Mouse (Mus musculus) small intestine, adult 2 months (tissue): ENCODE results near the gene Sdccag8. TPM values are rescaled to one million over a fixed set of nuclear protein-coding genes. Genes with fewer than 3 reads are reported as not detected.

ENCODE experiments used
- H3K27ac ChIP-seq: fragments of 200-500 bp; 2 replicates; pipeline ENCODE4 v1.5.1; 2012; ENCODE audit warnings: low read depth, low read length, control low read depth, inconsistent platforms; ENCODE audit not compliant: insufficient read depth
- H3K27me3 ChIP-seq: fragments of 200-500 bp; 2 replicates; pipeline ENCODE4 v1.6.1; 2012; ENCODE audit warnings: mild to moderate bottlenecking, moderate library complexity, low read length, inconsistent platforms; ENCODE audit not compliant: control insufficient read depth, insufficient read depth
- H3K36me3 ChIP-seq: fragments of 200-500 bp; 2 replicates; pipeline ENCODE4 v1.6.1; 2012; ENCODE audit warnings: mild to moderate bottlenecking, low read length, control low read depth, inconsistent platforms; ENCODE audit not compliant: control insufficient read depth, insufficient read depth
- H3K4me1 ChIP-seq: fragments of 200-500 bp; 2 replicates; pipeline ENCODE4 v1.6.1; 2012; ENCODE audit warnings: low read length, inconsistent platforms, mixed read lengths; ENCODE audit not compliant: control insufficient read depth, insufficient read depth, insufficient read length
- H3K4me3 ChIP-seq: fragments of 200-500 bp; 2 replicates; pipeline ENCODE4 v1.5.1; 2012; ENCODE audit warnings: low read depth, mild to moderate bottlenecking, control low read depth, inconsistent platforms, low read length, moderate library complexity
- CTCF ChIP-seq: fragments of 200-500 bp; IDR thresholded peaks from 2 replicates; pipeline ENCODE4 v1.5.1; 2012; ENCODE audit warnings: low read depth, mild to moderate bottlenecking, control low read depth, inconsistent platforms, low read length, moderate library complexity, mixed read lengths; ENCODE audit not compliant: insufficient replicate concordance, insufficient read length; ENCODE audit errors: extremely low read depth
- POLR2A ChIP-seq: fragments of 200-500 bp; IDR thresholded peaks from 2 replicates; pipeline ENCODE4 v1.6.1; 2012; ENCODE audit warnings: low read depth, mild to moderate bottlenecking, control low read depth, inconsistent platforms, low read length, moderate library complexity
- WGBS: fragments of 180-500 bp; shearing (Covaris S2); methylation state at CpG from one replicate; pipeline ENCODE4 v1.1.7; 2018; 5-methylcytosine and 5-hydroxymethylcytosine counted together
- polyA plus RNA-seq: library from polyadenylated mRNA; depleted of rRNA; stranded (reverse); fragments of >200 nt; gene quantifications from 2 replicates; pipeline ENCODE4 v1.2.3, GENCODE M21; 2012

The Sdccag8 gene
- polyA plus RNA-seq, 1 experiment = 5.1 TPM

DNA sequence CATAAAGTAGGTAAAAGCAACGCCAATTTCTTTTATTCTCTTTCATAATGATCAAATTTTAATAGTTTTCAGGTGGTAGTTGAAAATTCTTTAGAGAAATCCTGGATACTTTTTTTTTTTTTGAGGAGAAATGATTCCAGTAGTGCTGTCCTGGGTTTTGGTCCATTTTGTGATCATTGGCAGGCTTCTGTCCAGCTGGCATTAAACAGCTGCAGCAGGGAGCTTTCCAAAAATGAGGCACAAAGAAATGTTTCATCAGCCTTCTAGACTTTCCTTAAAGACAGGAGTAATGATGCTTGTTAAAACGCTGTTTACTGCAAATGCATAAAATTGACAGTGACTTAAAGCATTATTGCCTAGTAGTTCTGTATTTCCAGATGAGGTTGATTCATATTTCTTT is 34.9 kb downstream of the Sdccag8 start:
- 78% methylated on average over 2 of the region's 2 CpGs for WGBS
- Histone ChIP-seq H3K36me3 (peaks cover 8% of the 10 kb centered on the region), H3K27me3 (no peaks in the 10 kb centered on the region), H3K27ac (no peak overlapping the region), H3K4me3 (no peak overlapping the region), H3K4me1 (no peaks in the 10 kb centered on the region)
- TF ChIP-seq CTCF (no peak), POLR2A (no peak)

DNA sequence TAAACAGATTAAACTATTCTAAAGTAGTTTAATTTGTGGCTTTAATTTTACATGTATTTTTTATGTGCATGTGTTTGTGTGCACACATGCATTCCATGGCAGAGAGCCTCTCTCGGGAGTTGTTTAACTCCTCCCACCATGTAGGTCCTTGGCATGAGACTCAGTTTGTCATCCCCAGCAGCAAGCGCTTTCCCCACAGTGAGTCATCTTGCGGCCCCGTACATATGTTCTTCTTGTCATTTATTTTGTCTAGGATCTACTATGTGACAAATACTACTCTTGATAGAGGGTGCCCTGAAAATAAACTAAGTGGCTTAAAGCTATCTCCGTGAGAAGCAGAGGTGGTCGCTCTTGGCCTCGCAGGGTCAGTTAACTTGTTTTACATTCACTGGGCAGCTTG is 36.9 kb downstream of the Sdccag8 start:
- H3K4me1 ChIP-seq = no peaks in the 10 kb centered on the region
- H3K4me3 ChIP-seq = no peak overlapping the region
- H3K36me3 ChIP-seq = peaks cover 7% of the 10 kb centered on the region
- no peaks in the 10 kb centered on the region for H3K27me3 ChIP-seq
- 91% methylated on average over 7 of the region's 7 CpGs for WGBS
- H3K27ac ChIP-seq = no peak overlapping the region
- TF ChIP-seq POLR2A (no peak), CTCF (no peak)

- H3K4me1 ChIP-seq = no peaks in the 10 kb centered on the region
- no peak for TF ChIP-seq CTCF
- no peak for TF ChIP-seq POLR2A
- peaks cover 6% of the 10 kb centered on the region; the same call in 1 of the 2 replicates for H3K36me3 ChIP-seq
- 82% methylated on average over 9 of the region's 9 CpGs for WGBS
- H3K27ac ChIP-seq = no peak overlapping the region
- no peaks in the 10 kb centered on the region for H3K27me3 ChIP-seq
- no peak overlapping the region for H3K4me3 ChIP-seq
These were observed 38.5 kb downstream of the Sdccag8 start for GRCm38 (mm10) chr1:176852813-176853590.

DNA sequence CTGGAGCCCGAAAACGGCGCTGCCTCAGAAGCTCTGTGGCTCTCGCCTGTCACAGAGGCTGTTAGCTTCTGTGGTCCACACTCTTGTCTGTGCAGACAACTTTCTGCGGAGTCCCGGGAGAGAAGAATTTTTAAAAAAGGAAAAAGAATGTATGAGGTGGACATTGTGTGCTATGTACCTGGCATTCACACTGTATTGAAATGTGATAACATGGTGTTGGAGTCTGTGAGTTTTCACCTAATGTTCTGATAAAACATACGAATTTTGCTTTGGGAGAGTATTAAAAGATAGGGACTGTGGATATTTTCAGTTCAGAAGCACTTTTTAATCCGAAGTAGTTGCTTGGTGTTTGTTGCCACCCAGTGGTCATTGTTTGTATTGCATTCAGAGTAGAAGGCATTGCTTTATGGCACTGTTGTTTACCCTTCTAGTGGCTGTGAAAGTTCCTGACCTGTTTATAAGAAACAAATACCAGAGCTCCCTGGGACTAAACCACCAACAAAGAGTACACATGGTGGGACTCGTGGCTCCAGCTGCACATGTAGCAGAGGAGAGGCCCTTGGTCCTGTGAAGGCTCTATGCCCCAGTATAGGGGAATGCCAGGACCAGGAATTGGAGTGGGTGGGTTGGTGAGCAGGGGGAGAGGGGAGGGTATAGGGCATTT is 47.7 kb downstream of the Sdccag8 start:
- Histone ChIP-seq H3K4me1 (no peaks in the 10 kb centered on the region), H3K27ac (no peak overlapping the region), H3K27me3 (no peaks in the 10 kb centered on the region), H3K36me3 (no peaks in the 10 kb centered on the region; the same call in 1 of the 2 replicates), H3K4me3 (no peak overlapping the region)
- WGBS = 58% methylated on average over 9 of the region's 9 CpGs
- no peak for TF ChIP-seq CTCF
- TF ChIP-seq POLR2A = no peak

DNA sequence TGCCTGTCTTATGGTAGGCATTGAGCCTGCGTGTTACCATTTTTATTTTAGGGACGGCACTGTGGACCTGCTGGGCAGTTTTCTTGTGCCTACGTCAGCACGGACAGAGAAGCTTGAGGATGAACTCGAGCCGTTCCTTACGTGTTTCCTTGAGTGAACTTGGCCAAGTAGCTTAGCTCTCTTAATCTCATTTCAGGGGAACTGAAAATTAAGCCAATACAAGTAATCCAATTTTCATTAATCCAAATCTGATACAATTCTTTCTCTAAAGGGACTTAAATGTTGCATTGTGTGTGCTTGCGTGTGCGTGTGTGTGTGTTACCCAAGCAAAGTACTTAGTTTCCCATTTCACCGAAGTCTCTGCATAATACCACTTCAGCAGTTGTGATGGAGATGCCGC is 56.0 kb downstream of the Sdccag8 start:
- Histone ChIP-seq H3K4me3 (no peak overlapping the region), H3K4me1 (no peaks in the 10 kb centered on the region), H3K36me3 (peaks cover 1% of the 10 kb centered on the region), H3K27me3 (no peaks in the 10 kb centered on the region), H3K27ac (no peak overlapping the region)
- TF ChIP-seq CTCF = no peak
- no peak for TF ChIP-seq POLR2A
- WGBS = 97% methylated on average over 11 of the region's 11 CpGs

- Histone ChIP-seq H3K36me3 (peaks cover 1% of the 10 kb centered on the region; the same call in 1 of the 2 replicates), H3K27ac (no peak overlapping the region), H3K4me1 (no peaks in the 10 kb centered on the region), H3K4me3 (no peak overlapping the region), H3K27me3 (no peaks in the 10 kb centered on the region)
- WGBS = 56% methylated on average over 3 of the region's 3 CpGs
- TF ChIP-seq CTCF (no peak), POLR2A (no peak)
These were observed 57.5 kb downstream of the Sdccag8 start for GRCm38 (mm10) chr1:176871975-176872374.

DNA sequence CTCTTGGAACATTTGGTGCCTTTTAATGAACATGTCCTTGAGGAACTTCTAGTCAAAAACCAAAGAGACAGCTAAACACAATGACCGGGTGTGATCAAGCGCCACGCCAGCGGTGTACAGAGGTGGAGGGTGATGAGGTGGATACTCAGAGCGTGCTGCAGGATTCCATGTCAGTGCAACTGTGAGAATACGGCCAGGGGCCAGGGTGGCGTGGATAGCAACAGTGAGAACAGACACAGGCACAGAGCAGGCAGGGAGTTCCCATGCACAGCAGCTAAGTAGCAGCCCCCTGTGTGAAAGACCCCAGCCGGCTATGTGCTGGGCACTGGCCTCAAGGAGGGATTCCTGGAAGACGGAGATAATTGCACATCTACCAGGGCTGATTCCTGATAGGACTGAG is 59.0 kb downstream of the Sdccag8 start:
- H3K27me3 ChIP-seq = no peaks in the 10 kb centered on the region
- TF ChIP-seq CTCF = no peak
- TF ChIP-seq POLR2A = no peak
- H3K4me3 ChIP-seq = no peak overlapping the region
- no peaks in the 10 kb centered on the region for H3K4me1 ChIP-seq
- WGBS = 90% methylated on average over 9 of the region's 9 CpGs
- peaks cover 1% of the 10 kb centered on the region; the same call in 1 of the 2 replicates for H3K36me3 ChIP-seq
- no peak overlapping the region for H3K27ac ChIP-seq
